In genomic region chr12:69573916-69574881, GRCm38 (mm10) we compare ENCODE assay signal across 8 mouse cellular contexts. TPM values are rescaled to one million over a fixed set of nuclear protein-coding genes. Genes with fewer than 3 reads are reported as not detected.
DNase-seq lines count a peak whose midpoint lies in the region; ATAC-seq lines count a peak whose summit lies in the region.

No protein-coding gene starts in this region.

- WGBS in hindbrain, embryonic 15.5 days = 32% methylated on average over 17 of the region's 17 CpGs

- peak; percentile 75 for ATAC-seq in hindbrain, embryonic 15.5 days (ENCODE audit: low FRiP score, low read depth)

- peaks cover 10% of the 10 kb centered on the region for H3K4me1 ChIP-seq in hindbrain, embryonic 15.5 days (replicated peaks)

- no peak overlapping the region for H3K9ac ChIP-seq in hindbrain, embryonic 15.5 days

- H3K27me3 ChIP-seq in hindbrain, embryonic 15.5 days = no peaks in the 10 kb centered on the region

- H3K9me3 ChIP-seq in hindbrain, embryonic 15.5 days = no peaks in the 10 kb centered on the region

- H3K27ac ChIP-seq in hindbrain, embryonic 15.5 days (replicated peaks) = 0 out of 2 replicates have a peak overlapping the region, but pooled peaks have one; percentile 8

- peaks cover 27% of the 10 kb centered on the region for H3K36me3 ChIP-seq in hindbrain, embryonic 15.5 days

- H3K4me2 ChIP-seq in hindbrain, embryonic 15.5 days = peak overlapping the region; percentile 49

- peak; percentile 76 to 96 for DNase-seq in adrenal gland, adult (ENCODE audit: inconsistent age in 2 of 2, low spot score in 1 of 2)
- peak; percentile 71 to 90 for DNase-seq in cerebellum, postnatal 36 days
- DNase-seq in gastrocnemius, adult 18-20 months (ENCODE audit: low spot score) = peak; percentile 86
- DNase-seq in layer of hippocampus, postnatal 36 days = peak; percentile 37 to 69
- DNase-seq in lung, postnatal 25 days (ENCODE audit: low spot score) = peak; percentile 89
- DNase-seq in right cerebral cortex, adult 2 months (ENCODE audit: low spot score in 2 of 2) = peak; percentile 87 to 90
- peak; percentile 72 for DNase-seq in yolk sac, embryonic 10.5 days (ENCODE audit: low spot score)

- peak overlapping the region; percentile 19 for H3K4me3 ChIP-seq in hindbrain, embryonic 15.5 days

RNA-seq across cellular contexts. Expression of gene Vcpkmt, which starts 8.6 kb away (rescaled TPM):
- 1 to 10 TPM; 4.2 to 4.7 TPM for total RNA-seq in gastrocnemius, adult 18-20 months (2021)
- polyA plus RNA-seq in hindbrain, embryonic 15.5 days (2015; fragmentation: Nextera tagmentation; extraction: Ambion mirVana) = 24.8 and 25.3 TPM in 2 replicates
- total RNA-seq in layer of hippocampus, postnatal 36 days (2021) = 10 to 100 TPM; 18.2 to 19.3 TPM

Comparison
In these comparisons a context has a peak if more than half of its experiments do, and no peak if none do; other contexts are left out.
1. Peak in every context shown above with its lines: DNase-seq, ATAC-seq, H3K4me3 ChIP-seq and H3K27ac ChIP-seq.